Mouse (Mus musculus): ENCODE measurements around the gene Rfng. TPM values are rescaled to one million over a fixed set of nuclear protein-coding genes. Genes with fewer than 3 reads are reported as not detected.

Gene Rfng
- total and polyA plus RNA-seq, 3 experiments, result 3.8 to 17.6 (median 10.0) TPM

GRCm38 (mm10) chr11:120824787-120825288 lies 40.8 kb upstream of the Rfng start:
- peak overlapping the region; percentile 61 for H3K9ac ChIP-seq (ENCODE audit: insufficient read depth, low read depth)
- dilution Hi-C loops (cut with MboI; ENCODE audit: extremely low pct_ligation_motif_present, extremely low pct_unique_long_range_greater_than_20kb, low sequenced_read_pairs) (no loop called here), in situ Hi-C loops (cut with MboI; ENCODE audit: low pct_ligation_motif_present, low pct_unique_long_range_greater_than_20kb, low sequenced_read_pairs) (loop anchor here (5.0 kb wide), 1 partner anchor 62 kb away; no protein-coding TSS in a partner anchor)
- peaks cover 26 to 53% of the 10 kb centered on the region in 2 experiments for H3K4me1 ChIP-seq (ENCODE audit: control insufficient read depth in 1 of 2, insufficient read depth in 2 of 2)
- 0 out of 2 replicates have a peak overlapping the region, but pooled peaks have one; percentile 7 for H3K27ac ChIP-seq (ENCODE audit: insufficient read depth, low read depth)
- TF ChIP-seq TCF12 (IDR thresholded peaks at IDR 0.05; ENCODE audit: low read depth, low read length), result no peak
- TF ChIP-seq E2F4 (IDR thresholded peaks at IDR 0.05; ENCODE audit: insufficient replicate concordance, low read depth, low read length), result no peak
- TF ChIP-seq IRF4 (IDR thresholded peaks at IDR 0.05; ENCODE audit: low read depth, low read length), result no peak
- no peak for TF ChIP-seq CHD1 (IDR thresholded peaks at IDR 0.05; ENCODE audit: low read depth, low read length)
- TF ChIP-seq ZKSCAN1 (IDR thresholded peaks at IDR 0.05; ENCODE audit: borderline replicate concordance, low read depth, low read length), result no peak
- no peak for TF ChIP-seq USF1 (IDR thresholded peaks at IDR 0.05; ENCODE audit: low read depth, low read length)
- no peak for TF ChIP-seq ETS1 (conservative IDR thresholded peaks at IDR 0.05; ENCODE audit: low read depth, low read length)
- TF ChIP-seq MAFK (IDR thresholded peaks at IDR 0.05; ENCODE audit: insufficient replicate concordance, low read length), result no peak
- no peak for TF ChIP-seq ZNF384 (IDR thresholded peaks at IDR 0.05; ENCODE audit: low read depth, low read length)
- TF ChIP-seq ZMIZ1 (IDR thresholded peaks at IDR 0.05; ENCODE audit: low read depth, low read length), result no peak
- no peak for TF ChIP-seq UBTF (IDR thresholded peaks at IDR 0.05; ENCODE audit: low read depth, low read length)
- no peak for TF ChIP-seq RAD21 (IDR thresholded peaks at IDR 0.05; ENCODE audit: low read depth, low read length)
- TF ChIP-seq MAZ (IDR thresholded peaks at IDR 0.05; ENCODE audit: low read depth, low read length), result no peak
- no peak; the same call in 1 of the 2 replicates for TF ChIP-seq TBP (conservative IDR thresholded peaks at IDR 0.05; ENCODE audit: low read depth, low read length)
- no peak for TF ChIP-seq ZC3H11A (IDR thresholded peaks at IDR 0.05; ENCODE audit: low read depth, low read length)
- no peak for TF ChIP-seq KAT2A (IDR thresholded peaks at IDR 0.05; ENCODE audit: insufficient replicate concordance, low read length)
- TF ChIP-seq POLR2A (IDR thresholded peaks at IDR 0.05; ENCODE audit: low read depth, low read length), result no peak
- TF ChIP-seq JUN (IDR thresholded peaks at IDR 0.05; ENCODE audit: insufficient read depth, low read depth, low read length), result no peak
- no peaks in the 10 kb centered on the region for H3K9me3 ChIP-seq (replicated peaks; ENCODE audit: low read length)
- DNase-seq (ENCODE audit: extremely low read depth), result no peak
- peak overlapping the region; percentile 69 for H3K4me2 ChIP-seq (ENCODE audit: insufficient read depth, low read depth, poor library complexity, severe bottlenecking)
- no peaks in the 10 kb centered on the region for H3K27me3 ChIP-seq (replicated peaks)
- peak overlapping the region; percentile 47 to 89 (median 75) for H3K4me3 ChIP-seq (replicated peaks in 1 of 3; ENCODE audit: low read depth in 2 of 3, low read length in 2 of 3, poor library complexity in 1 of 3)
- peaks cover 33% of the 10 kb centered on the region for H3K79me2 ChIP-seq (replicated peaks; ENCODE audit: control insufficient read depth, extremely low read depth, insufficient read depth, poor library complexity, severe bottlenecking)
- peaks cover 18 to 32% of the 10 kb centered on the region in 2 experiments for H3K36me3 ChIP-seq (replicated peaks in 1 of 2; ENCODE audit: control insufficient read depth in 1 of 2, insufficient read depth in 1 of 2, low read length in 1 of 2)

All from CH12.LX (cell line).